Mouse (Mus musculus): ENCODE results near the gene Chd8. TPM values are rescaled to one million over a fixed set of nuclear protein-coding genes. Genes with fewer than 3 reads are reported as not detected.

Chd8 gene
- total RNA-seq, 2 experiments from 2014 or later: 84.6 to 95.2 TPM

Other genes starting within 250 kb of the Chd8 start
- 6.5 TPM in 1 of 2 replicates, not detected in the other for gene Tmem253, start 242.1 kb downstream of the Chd8 start, total RNA-seq (2015; ENCODE audit: low replicate concordance)
- gene Tmem253, start 242.1 kb downstream of the Chd8 start, total RNA-seq (2017; ENCODE audit: low replicate concordance): 0.15 TPM in 1 of 2 replicates, not detected in the other
- gene Zfp219, start 237.0 kb downstream of the Chd8 start, total RNA-seq (2015; ENCODE audit: low replicate concordance): 2.2 and 4.2 TPM in 2 replicates
- 3.9 and 4.8 TPM in 2 replicates for gene Zfp219, start 237.0 kb downstream of the Chd8 start, total RNA-seq (2017; ENCODE audit: low replicate concordance)
- gene Olfr221, start 215.3 kb downstream of the Chd8 start, total RNA-seq (2015; ENCODE audit: low replicate concordance): not detected in 2 replicates
- not detected in 2 replicates for gene Olfr221, start 215.3 kb downstream of the Chd8 start, total RNA-seq (2017; ENCODE audit: low replicate concordance)
- gene Hnrnpc, start 153.8 kb downstream of the Chd8 start, total RNA-seq (2015; ENCODE audit: low replicate concordance): 211 and 286 TPM in 2 replicates
- 222 and 316 TPM in 2 replicates for gene Hnrnpc, start 153.8 kb downstream of the Chd8 start, total RNA-seq (2017; ENCODE audit: low replicate concordance)
- 0.36 and 10.1 TPM in 2 replicates for gene Rpgrip1, start 147.1 kb downstream of the Chd8 start, total RNA-seq (2015; ENCODE audit: low replicate concordance)
- gene Rpgrip1, start 147.1 kb downstream of the Chd8 start, total RNA-seq (2017; ENCODE audit: low replicate concordance): 1.3 and 9.9 TPM in 2 replicates
- 84.0 and 91.8 TPM in 2 replicates for gene Supt16, start 60.4 kb downstream of the Chd8 start, total RNA-seq (2015; ENCODE audit: low replicate concordance)
- gene Supt16, start 60.4 kb downstream of the Chd8 start, total RNA-seq (2017; ENCODE audit: low replicate concordance): 174 and 231 TPM in 2 replicates
- gene Tox4, start 21.4 kb upstream of the Chd8 start, total RNA-seq (2015; ENCODE audit: low replicate concordance): 14.7 and 27.0 TPM in 2 replicates
- 20.1 and 20.3 TPM in 2 replicates for gene Tox4, start 21.4 kb upstream of the Chd8 start, total RNA-seq (2017; ENCODE audit: low replicate concordance)
- gene Rab2b, start 21.8 kb upstream of the Chd8 start, total RNA-seq (2015; ENCODE audit: low replicate concordance): 5.4 and 6.3 TPM in 2 replicates
- 2.7 and 9.2 TPM in 2 replicates for gene Rab2b, start 21.8 kb upstream of the Chd8 start, total RNA-seq (2017; ENCODE audit: low replicate concordance)
- gene Mettl3, start 47.3 kb upstream of the Chd8 start, total RNA-seq (2015; ENCODE audit: low replicate concordance): 12.2 and 24.9 TPM in 2 replicates
- gene Mettl3, start 47.3 kb upstream of the Chd8 start, total RNA-seq (2017; ENCODE audit: low replicate concordance): 22.7 and 38.7 TPM in 2 replicates
- 1.1 TPM in 1 of 2 replicates, not detected in the other for gene Sall2, start 71.0 kb upstream of the Chd8 start, total RNA-seq (2015; ENCODE audit: low replicate concordance)
- gene Sall2, start 71.0 kb upstream of the Chd8 start, total RNA-seq (2017; ENCODE audit: low replicate concordance): 0.13 and 0.30 TPM in 2 replicates
- not detected in 2 replicates for gene Olfr1513, start 98.6 kb upstream of the Chd8 start, total RNA-seq (2015; ENCODE audit: low replicate concordance)
- not detected in 2 replicates for gene Olfr1513, start 98.6 kb upstream of the Chd8 start, total RNA-seq (2017; ENCODE audit: low replicate concordance)
- gene Olfr1512, start 121.4 kb upstream of the Chd8 start, total RNA-seq (2015; ENCODE audit: low replicate concordance): not detected in 2 replicates
- not detected in 2 replicates for gene Olfr1512, start 121.4 kb upstream of the Chd8 start, total RNA-seq (2017; ENCODE audit: low replicate concordance)
- gene Olfr1511, start 139.6 kb upstream of the Chd8 start, total RNA-seq (2015; ENCODE audit: low replicate concordance): not detected in 2 replicates
- gene Olfr1511, start 139.6 kb upstream of the Chd8 start, total RNA-seq (2017; ENCODE audit: low replicate concordance): not detected in 2 replicates
- gene Olfr1510, start 156.6 kb upstream of the Chd8 start, total RNA-seq (2015; ENCODE audit: low replicate concordance): not detected in 2 replicates
- not detected in 2 replicates for gene Olfr1510, start 156.6 kb upstream of the Chd8 start, total RNA-seq (2017; ENCODE audit: low replicate concordance)
- not detected in 2 replicates for gene Olfr1509, start 185.2 kb upstream of the Chd8 start, total RNA-seq (2015; ENCODE audit: low replicate concordance)
- not detected in 2 replicates for gene Olfr1509, start 185.2 kb upstream of the Chd8 start, total RNA-seq (2017; ENCODE audit: low replicate concordance)
- not detected in 2 replicates for gene Olfr1508, start 209.7 kb upstream of the Chd8 start, total RNA-seq (2015; ENCODE audit: low replicate concordance)
- not detected in 2 replicates for gene Olfr1508, start 209.7 kb upstream of the Chd8 start, total RNA-seq (2017; ENCODE audit: low replicate concordance)
- gene Olfr1507, start 238.0 kb upstream of the Chd8 start, total RNA-seq (2015; ENCODE audit: low replicate concordance): not detected in 2 replicates
- gene Olfr1507, start 238.0 kb upstream of the Chd8 start, total RNA-seq (2017; ENCODE audit: low replicate concordance): not detected in 2 replicates

Data from erythroid progenitor cell, adult 5-6 weeks (primary cell).